Mouse (Mus musculus) myocyte (in vitro differentiated cells): Measurements from ENCODE around the gene Jun. TPM values are rescaled to one million over a fixed set of nuclear protein-coding genes. Genes with fewer than 3 reads are reported as not detected.

Experiments
- H3K27me3 ChIP-seq: one replicate; pipeline ENCODE4 v1.6.1; 2011; ENCODE audit not compliant: control insufficient read depth, insufficient read depth, insufficient read length
- H3K36me3 ChIP-seq: one replicate; pipeline ENCODE4 v1.6.1; 2011; ENCODE audit not compliant: control insufficient read depth, insufficient read depth
- H3K4me2 ChIP-seq: one replicate; pipeline ENCODE4 v1.6.1; 2011; ENCODE audit warnings: low read depth, control low read depth
- H3K4me3 ChIP-seq: one replicate; pipeline ENCODE4 v1.5.1; 2011; ENCODE audit warnings: mild to moderate bottlenecking, control low read depth, moderate library complexity
- H3K79me2 ChIP-seq: one replicate; pipeline ENCODE4 v1.6.1; 2011; ENCODE audit not compliant: control insufficient read depth, insufficient read depth
- H3ac ChIP-seq: one replicate; pipeline ENCODE4 v1.6.1; 2011; ENCODE audit not compliant: control insufficient read depth, insufficient read length
- CEBPB ChIP-seq: IDR thresholded peaks from 2 replicates; pipeline ENCODE4 v1.6.1; 2011; ENCODE audit warnings: mild to moderate bottlenecking, moderate library complexity; ENCODE audit not compliant: poor library complexity, insufficient read depth, severe bottlenecking
- E2F4 ChIP-seq: IDR thresholded peaks from one replicate; pipeline ENCODE4 v1.6.1; 2011; ENCODE audit warnings: mild to moderate bottlenecking, control low read depth, moderate library complexity; ENCODE audit not compliant: insufficient read depth
- MAX ChIP-seq: IDR thresholded peaks from one replicate; pipeline ENCODE4 v1.6.1; 2011; ENCODE audit warnings: low read depth, mild to moderate bottlenecking, control low read depth
- MYOD1 ChIP-seq, 3 experiments: IDR thresholded peaks; one replicate each; pipeline ENCODE4 v1.6.1; 2011; ENCODE audit warnings: control low read depth in 2 of 3, low read depth in 2 of 3, mild to moderate bottlenecking in 2 of 3, moderate library complexity in 1 of 3; ENCODE audit not compliant: insufficient read length in 2 of 3, control insufficient read depth in 1 of 3
- MYOG ChIP-seq, 3 experiments: IDR thresholded peaks; one replicate each; pipeline ENCODE4 v1.6.1; 2011; ENCODE audit warnings: control low read depth in 2 of 3, low read depth in 2 of 3, mild to moderate bottlenecking in 2 of 3; ENCODE audit not compliant: insufficient read length in 2 of 3, control insufficient read depth in 1 of 3, insufficient read depth in 1 of 3
- POLR2A ChIP-seq: IDR thresholded peaks from one replicate; pipeline ENCODE4 v1.6.1; 2011; ENCODE audit warnings: low read depth, mild to moderate bottlenecking, control low read depth, moderate library complexity; ENCODE audit not compliant: insufficient read length
- POLR2AphosphoS2 ChIP-seq: IDR thresholded peaks from one replicate; pipeline ENCODE4 v1.6.1; 2011; ENCODE audit warnings: low read depth, control low read depth; ENCODE audit not compliant: insufficient read length
- REST ChIP-seq: IDR thresholded peaks from one replicate; pipeline ENCODE4 v1.6.1; 2011; ENCODE audit warnings: mild to moderate bottlenecking, control low read depth, moderate library complexity; ENCODE audit not compliant: insufficient read depth, insufficient read length
- SRF ChIP-seq: IDR thresholded peaks from one replicate; pipeline ENCODE4 v1.6.1; 2011; ENCODE audit warnings: low read depth; ENCODE audit not compliant: control insufficient read depth, insufficient read length
- TCF12 ChIP-seq: IDR thresholded peaks from one replicate; pipeline ENCODE4 v1.6.1; 2011; ENCODE audit warnings: mild to moderate bottlenecking, control low read depth; ENCODE audit not compliant: poor library complexity, insufficient read depth, severe bottlenecking
- TCF3 ChIP-seq: IDR thresholded peaks from one replicate; pipeline ENCODE4 v1.6.1; 2011; ENCODE audit warnings: low read depth, control low read depth; ENCODE audit not compliant: insufficient read length
- USF1 ChIP-seq: IDR thresholded peaks from one replicate; pipeline ENCODE4 v1.6.1; 2011; ENCODE audit warnings: low read depth, mild to moderate bottlenecking, control low read depth, moderate library complexity
- polyA plus RNA-seq: library from polyadenylated mRNA; unstranded; fragments of >200 nt; fragmentation: generic; extraction: Trizol; gene quantifications from one replicate; pipeline ENCODE4 v1.2.1, GENCODE M21; 2012; ENCODE audit warnings: missing spikeins

Jun gene
- polyA plus RNA-seq, 1 experiment = 51.3 TPM

- no peak for TF ChIP-seq MYOD1 (IDR thresholded peaks at IDR 0.05; ENCODE audit: control insufficient read depth in 1 of 3, insufficient read length in 2 of 3, low read depth in 2 of 3)
- no peak for TF ChIP-seq SRF
- TF ChIP-seq POLR2AphosphoS2 = no peak
- TF ChIP-seq TCF12 = no peak
- TF ChIP-seq MYOG (IDR thresholded peaks at IDR 0.05; ENCODE audit: control insufficient read depth in 1 of 3, insufficient read depth in 1 of 3, insufficient read length in 2 of 3, low read depth in 2 of 3) = no peak
- TF ChIP-seq CEBPB = no peak
- no peak for TF ChIP-seq USF1
- TF ChIP-seq TCF3 = no peak
- TF ChIP-seq POLR2A = no peak
- no peak for TF ChIP-seq E2F4
- no peak for TF ChIP-seq MAX
- TF ChIP-seq REST = no peak
- Histone ChIP-seq H3ac (no peak overlapping the region), H3K79me2 (no peaks in the 10 kb centered on the region), H3K4me2 (peak overlapping the region; percentile 25), H3K36me3 (no peaks in the 10 kb centered on the region), H3K27me3 (no peaks in the 10 kb centered on the region), H3K4me3 (no peak overlapping the region)
Measured at GRCm38 (mm10) chr4:95097942-95098721, 46.1 kb upstream of the Jun start.

GRCm38 (mm10) chr4:95096731-95097130 is 44.7 kb upstream of the Jun start:
- TF ChIP-seq CEBPB (no peak), REST (no peak), SRF (no peak), MYOD1 (IDR thresholded peaks at IDR 0.05; ENCODE audit: control insufficient read depth in 1 of 3, insufficient read length in 2 of 3, low read depth in 2 of 3) (no peak), MYOG (IDR thresholded peaks at IDR 0.05; ENCODE audit: control insufficient read depth in 1 of 3, insufficient read depth in 1 of 3, insufficient read length in 2 of 3, low read depth in 2 of 3) (no peak), TCF12 (no peak), TCF3 (no peak), MAX (no peak), POLR2A (no peak), E2F4 (no peak), USF1 (no peak), POLR2AphosphoS2 (no peak)
- no peaks in the 10 kb centered on the region for H3K36me3 ChIP-seq

GRCm38 (mm10) chr4:95095911-95096310 is 43.9 kb upstream of the Jun start:
- Histone ChIP-seq H3K36me3 (no peaks in the 10 kb centered on the region), H3K27me3 (no peaks in the 10 kb centered on the region), H3K4me2 (no peak overlapping the region), H3ac (no peak overlapping the region), H3K4me3 (no peak overlapping the region), H3K79me2 (no peaks in the 10 kb centered on the region)
- no peak for TF ChIP-seq MYOD1 (IDR thresholded peaks at IDR 0.05; ENCODE audit: control insufficient read depth in 1 of 3, insufficient read length in 2 of 3, low read depth in 2 of 3)
- TF ChIP-seq SRF = no peak
- TF ChIP-seq REST = no peak
- no peak for TF ChIP-seq MAX
- no peak for TF ChIP-seq TCF3
- TF ChIP-seq USF1 = no peak
- no peak for TF ChIP-seq POLR2AphosphoS2
- TF ChIP-seq MYOG (IDR thresholded peaks at IDR 0.05; ENCODE audit: control insufficient read depth in 1 of 3, insufficient read depth in 1 of 3, insufficient read length in 2 of 3, low read depth in 2 of 3) = no peak
- TF ChIP-seq CEBPB = no peak
- no peak for TF ChIP-seq POLR2A
- no peak for TF ChIP-seq E2F4
- TF ChIP-seq TCF12 = no peak

More at GRCm38 (mm10) chr4:95096731-95097130, 44.7 kb upstream of the Jun start:
- H3ac ChIP-seq = no peak overlapping the region
- H3K79me2 ChIP-seq = no peaks in the 10 kb centered on the region
- H3K4me2 ChIP-seq = no peak overlapping the region
- no peaks in the 10 kb centered on the region for H3K27me3 ChIP-seq
- H3K4me3 ChIP-seq = no peak overlapping the region

- no peaks in the 10 kb centered on the region for H3K79me2 ChIP-seq
- no peaks in the 10 kb centered on the region for H3K36me3 ChIP-seq
- H3K4me3 ChIP-seq = no peak overlapping the region
- no peak for TF ChIP-seq POLR2A
- TF ChIP-seq MAX = no peak
- no peak for TF ChIP-seq MYOD1 (IDR thresholded peaks at IDR 0.05; ENCODE audit: control insufficient read depth in 1 of 3, insufficient read length in 2 of 3, low read depth in 2 of 3)
- TF ChIP-seq POLR2AphosphoS2 = no peak
- TF ChIP-seq MYOG (IDR thresholded peaks at IDR 0.05; ENCODE audit: control insufficient read depth in 1 of 3, insufficient read depth in 1 of 3, insufficient read length in 2 of 3, low read depth in 2 of 3) = no peak
- no peak for TF ChIP-seq USF1
- no peak for TF ChIP-seq SRF
- TF ChIP-seq TCF3 = no peak
- no peak for TF ChIP-seq E2F4
- TF ChIP-seq REST = no peak
- no peak for TF ChIP-seq CEBPB
- TF ChIP-seq TCF12 = no peak
- H3K4me2 ChIP-seq = no peak overlapping the region
- no peaks in the 10 kb centered on the region for H3K27me3 ChIP-seq
- H3ac ChIP-seq = no peak overlapping the region
Measured at GRCm38 (mm10) chr4:95095355-95095754, 43.3 kb upstream of the Jun start.
